Mouse (Mus musculus): Measurements from ENCODE around the gene Slc52a3.
A peak's percentile ranks its signal among the peaks of the same experiment; 100 is the strongest.

Gene Slc52a3

DNA sequence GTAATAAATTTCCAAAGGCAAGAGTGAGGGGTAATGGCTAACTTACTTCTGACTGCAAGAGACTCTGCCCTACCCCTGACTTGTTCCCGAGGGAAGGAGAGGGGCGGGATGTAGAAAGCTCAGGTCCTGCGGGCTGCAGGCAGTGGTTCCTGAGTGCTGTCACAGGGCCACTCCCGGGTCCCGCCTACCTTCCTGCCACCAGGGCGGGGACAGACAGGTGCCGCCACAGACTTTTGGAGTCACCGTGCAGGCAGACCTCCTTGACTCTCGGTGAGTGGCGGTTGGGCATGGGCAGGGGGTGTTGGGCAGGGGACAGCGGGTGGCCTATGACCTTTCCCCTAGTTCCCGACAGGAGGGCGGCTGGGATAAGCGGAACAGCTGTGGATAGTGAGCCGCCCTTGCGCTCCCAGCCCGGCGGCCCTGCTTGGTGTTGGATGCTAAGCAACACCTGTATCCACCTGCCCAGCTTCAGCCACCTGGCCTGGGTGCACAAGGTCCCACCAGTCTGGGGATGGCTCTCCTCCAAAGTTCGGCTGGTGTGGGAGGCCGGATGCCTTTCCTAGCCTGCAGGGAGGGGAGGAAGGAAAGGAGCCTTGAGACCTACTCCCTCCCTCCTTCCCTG is 3.5 kb downstream of the Slc52a3 start:
- DNase-seq: no peak

DNA sequence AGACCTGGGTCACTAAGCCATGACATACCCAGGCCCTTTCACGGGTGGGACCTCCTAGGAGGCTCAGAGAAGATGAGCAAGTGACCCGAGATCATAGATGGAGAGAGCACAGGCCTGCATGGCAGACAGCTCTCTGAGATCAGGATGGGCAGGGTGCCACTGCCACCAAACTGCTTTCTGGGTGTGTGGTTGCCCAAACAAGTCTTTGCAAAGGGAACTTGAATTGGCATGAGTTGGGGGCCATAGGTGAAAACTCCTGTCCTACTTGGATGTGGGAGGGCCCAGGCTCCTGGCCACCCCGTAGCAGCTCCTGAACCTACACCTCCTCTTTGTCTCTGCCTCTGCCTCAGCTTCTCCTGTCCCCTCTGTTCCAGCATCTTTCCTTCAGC is 4.0 kb downstream of the Slc52a3 start:
- DNase-seq: no peak

DNA sequence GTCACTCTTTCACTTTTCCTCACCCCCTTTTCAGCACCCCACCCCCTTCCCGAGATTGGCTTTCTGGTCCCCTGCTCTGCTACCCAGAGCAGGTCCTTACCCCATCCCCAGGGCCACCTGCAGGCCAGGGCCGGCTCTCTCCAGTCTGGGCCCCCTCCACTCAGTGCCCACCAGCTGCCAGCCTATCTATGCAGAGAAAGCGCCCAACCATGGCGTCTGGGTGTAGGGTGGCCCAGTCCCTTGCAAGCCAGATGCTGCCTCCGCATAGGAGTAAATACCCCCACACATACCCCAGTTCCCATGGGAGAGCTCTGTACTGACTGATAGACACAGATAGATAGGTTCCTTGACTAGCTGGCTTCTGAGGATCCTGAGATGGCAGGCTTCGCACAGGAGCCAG is 4.4 kb downstream of the Slc52a3 start:
- no peak for DNase-seq

DNA sequence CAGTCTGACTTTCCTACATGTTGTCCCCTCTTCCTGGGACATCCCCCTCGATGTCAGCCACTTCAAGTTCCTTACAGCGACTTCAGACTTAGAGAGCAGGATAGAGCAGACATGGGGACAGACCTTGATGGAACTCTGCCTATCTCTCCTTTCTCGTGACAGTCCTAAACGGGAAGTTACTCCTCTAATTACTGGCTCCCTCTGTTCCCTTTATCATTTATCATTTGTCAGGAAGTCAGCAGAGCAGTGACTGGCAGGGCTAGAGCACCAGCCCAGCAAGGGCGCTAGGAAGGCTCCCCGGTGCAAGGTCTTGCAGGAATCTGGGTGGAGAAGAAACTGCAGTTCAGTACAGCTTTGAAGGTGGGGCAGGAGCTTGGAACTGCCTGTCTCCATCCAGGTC is 6.2 kb downstream of the Slc52a3 start:
- no peak for DNase-seq

DNA sequence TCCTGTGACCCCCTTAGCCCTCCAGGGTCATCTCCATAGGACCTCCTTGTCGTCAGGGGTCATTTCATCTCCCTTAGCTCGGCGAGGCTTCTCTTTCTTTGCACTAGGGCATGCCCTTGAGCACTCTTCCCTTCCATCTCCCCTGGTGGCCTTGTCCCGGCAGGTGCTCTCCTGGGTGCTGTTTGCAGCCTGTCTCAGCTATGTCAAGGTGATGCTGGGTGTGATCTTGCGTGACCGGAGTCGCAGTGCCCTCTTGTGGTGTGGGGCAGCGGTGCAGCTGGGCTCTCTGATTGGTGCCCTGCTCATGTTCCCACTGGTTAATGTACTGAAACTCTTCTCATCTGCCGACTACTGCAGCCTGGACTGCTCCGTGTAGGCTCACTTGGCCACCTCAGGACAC is 11.5 kb downstream of the Slc52a3 start:
- peak in 1 of 2 experiments; percentile 33 for DNase-seq

DNA sequence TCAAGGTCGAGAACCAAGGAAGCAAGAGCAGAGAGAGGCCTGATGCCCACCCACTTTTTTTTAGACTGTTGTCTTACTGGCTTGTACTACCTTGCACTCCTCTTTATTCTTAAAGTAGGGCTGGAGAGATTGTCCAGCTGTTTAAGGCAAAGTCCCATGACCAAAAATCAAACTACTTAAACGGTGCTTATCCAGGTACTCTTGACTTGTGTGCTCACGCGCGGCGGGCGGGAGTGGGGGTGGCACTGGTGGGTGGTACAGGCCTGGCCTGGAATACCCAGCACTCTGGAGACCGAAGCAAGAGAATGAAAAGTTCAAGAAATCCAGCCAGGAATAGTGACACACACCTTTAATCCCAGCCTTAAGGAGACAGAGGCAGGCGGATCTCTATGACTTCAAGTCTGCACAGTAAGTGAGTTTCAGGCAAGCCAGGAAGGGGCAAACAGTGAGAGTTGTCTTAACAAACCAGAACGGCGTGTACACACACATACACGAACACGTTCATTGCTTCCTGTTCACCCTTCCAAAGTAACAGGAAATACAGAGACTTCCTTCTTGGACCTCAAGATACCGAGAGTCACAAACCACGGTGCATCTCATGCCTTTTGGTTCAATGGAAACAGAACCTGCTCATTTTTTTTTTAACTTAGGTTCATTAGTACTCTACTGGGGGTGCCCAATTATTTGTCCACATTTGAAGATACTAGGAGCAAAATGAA is 12.9 kb downstream of the Slc52a3 start:
- no peak for DNase-seq

DNA sequence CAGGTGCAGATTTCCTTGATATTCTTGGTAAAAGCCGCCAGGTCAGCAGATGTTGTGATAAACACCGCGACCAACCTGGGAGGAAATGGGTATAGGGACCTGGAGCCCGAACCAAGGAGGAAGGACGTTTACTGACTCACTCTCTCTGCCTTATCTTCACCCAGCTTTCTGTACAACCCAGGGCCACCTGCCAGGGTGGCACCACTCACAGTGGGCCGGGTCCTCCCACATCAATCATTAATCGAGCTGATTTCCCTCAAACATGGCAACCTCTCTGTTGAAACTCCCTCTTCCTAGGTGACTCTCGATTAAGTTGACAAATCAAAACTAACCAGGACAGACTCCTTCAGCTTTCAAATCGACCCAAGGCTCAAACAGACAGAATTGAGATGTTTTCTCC is 13.9 kb downstream of the Slc52a3 start:
- DNase-seq: no peak

DNA sequence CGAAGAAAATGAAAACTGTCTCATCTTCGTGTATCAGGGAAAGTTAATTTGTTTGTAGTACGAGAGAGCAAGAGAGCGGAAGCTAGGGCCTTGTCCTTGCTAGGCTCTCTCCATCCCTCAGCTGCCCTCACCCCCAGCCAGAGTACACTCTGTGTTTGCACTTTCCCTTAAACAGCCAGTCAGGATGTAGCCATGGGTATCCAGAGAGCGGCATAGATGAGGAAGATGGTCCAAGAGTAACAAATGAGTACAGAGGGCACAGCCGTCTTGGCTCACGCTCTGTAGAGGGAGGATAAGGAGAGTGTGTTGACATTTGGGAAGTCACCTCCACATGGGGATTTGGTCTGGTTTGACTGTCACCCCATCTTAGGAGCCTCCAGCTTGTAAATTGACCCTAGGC is 14.3 kb downstream of the Slc52a3 start:
- DNase-seq: no peak

DNA sequence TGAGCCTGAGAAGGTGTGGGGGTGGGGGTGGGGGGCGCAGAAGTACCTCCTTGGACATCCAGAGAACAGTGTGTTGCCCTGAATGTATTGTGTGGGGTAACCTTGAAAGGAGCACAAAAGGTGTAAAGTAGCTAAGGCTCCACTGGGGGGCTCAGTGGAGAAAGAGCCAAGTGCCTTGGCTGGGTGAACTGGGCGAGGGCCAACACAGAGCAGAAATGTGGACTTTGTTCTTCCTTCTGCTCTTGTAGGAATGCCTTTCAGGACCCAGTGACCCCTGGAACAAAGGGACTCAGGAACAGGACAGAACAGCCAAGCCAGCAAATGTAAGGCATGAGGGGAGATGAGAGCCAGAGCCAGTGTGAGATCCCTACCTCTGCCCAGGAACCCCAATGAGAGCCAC is 15.4 kb downstream of the Slc52a3 start:
- no peak for DNase-seq

DNA sequence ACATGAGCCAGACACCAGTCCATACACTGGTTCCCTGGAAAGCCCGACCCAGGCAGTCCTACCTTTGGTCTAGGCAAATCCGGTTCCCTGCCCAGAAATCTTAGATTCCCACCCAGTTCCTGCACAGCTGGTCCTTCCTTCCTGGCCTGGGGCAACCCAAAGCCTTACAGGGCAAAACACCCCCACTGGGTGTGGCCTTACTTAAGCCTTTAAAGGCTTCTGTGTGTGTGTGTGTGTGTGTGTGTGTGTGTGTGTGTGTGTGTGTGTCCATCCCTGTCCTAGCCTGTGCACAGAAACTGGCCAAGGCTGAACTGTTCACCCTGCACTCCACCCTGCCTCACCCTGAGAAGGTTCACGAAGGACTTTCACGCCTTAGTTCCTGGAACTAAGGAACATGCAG is 15.9 kb downstream of the Slc52a3 start:
- DNase-seq: no peak

DNA sequence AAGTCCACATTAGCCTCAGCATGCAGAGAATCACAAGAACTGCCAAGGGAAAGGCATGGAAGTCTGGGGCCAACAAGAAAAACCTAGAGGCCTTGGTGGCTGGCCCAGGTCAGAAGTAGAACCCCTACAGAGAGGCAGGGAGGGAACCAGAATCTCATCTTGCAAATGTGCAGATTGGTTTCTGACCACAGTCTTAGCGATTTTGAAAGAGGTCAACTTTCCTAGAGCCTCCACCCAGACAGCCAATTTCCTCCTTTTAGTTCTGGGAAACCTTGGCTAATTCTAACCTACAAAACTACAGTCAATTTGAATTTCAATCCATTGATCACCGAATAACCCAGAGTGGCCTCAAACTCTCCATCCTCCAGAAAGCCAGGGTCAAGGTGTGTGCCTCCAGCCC is 16.4 kb downstream of the Slc52a3 start:
- DNase-seq: no peak

DNA sequence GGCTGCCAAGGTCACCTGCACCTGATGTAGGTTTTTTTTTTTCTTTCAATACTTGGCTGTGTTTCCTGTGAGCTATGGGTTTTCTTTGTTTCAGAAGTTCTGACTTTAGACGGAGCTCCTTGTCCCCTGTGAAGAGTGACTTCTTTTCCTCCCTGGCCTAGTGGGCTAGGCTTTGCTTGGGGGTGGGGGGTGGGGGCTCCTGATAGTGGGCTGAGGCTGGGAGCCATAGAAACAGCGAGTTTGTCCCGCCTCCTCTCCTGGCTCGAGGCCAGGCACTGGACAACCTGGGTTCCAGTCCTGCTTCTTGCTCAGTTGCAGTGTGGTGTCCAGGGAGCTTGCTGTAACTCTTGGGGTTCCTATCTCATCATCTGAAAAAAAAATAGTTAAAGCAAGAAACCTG is 19.7 kb downstream of the Slc52a3 start:
- DNase-seq: no peak

DNA sequence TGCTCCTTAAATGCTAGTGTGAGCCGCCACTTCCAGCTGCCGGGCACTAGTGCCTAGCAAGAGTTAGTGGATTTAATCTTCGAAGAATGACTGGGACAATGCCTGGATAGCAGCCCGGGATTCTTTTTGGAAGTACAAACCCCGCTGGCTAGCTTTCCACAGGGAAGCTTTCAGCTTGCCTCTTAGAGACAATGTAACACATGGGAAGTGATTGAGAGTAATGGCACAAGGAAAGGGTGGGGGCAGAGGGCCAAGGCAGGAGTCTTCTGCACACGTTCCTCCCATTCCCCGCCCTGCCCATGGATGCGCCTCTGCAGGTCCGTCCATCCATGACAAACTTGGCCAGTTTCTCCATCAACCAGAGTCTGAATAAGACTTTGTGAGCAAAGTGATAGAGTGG is 20.4 kb downstream of the Slc52a3 start:
- no peak for DNase-seq

DNA sequence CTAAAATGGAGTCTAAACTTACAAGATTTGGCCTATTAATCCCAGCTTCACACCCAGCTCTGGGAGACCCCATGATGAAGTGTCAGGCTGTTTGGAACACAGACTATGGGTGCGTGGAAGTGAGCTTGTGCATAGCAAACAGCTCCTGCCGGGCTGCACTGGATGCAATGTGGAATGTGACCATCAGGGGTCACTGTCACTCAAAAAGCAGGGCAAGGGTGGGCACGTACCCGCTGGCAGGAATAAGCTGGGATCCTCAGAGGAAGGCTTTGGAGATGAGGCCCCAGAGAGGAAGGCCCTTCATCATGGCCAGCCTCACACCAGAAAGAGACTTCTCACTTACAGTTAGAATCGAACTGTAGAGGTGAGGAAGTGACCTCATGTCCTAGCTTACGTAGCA is 23.9 kb downstream of the Slc52a3 start:
- DNase-seq: peak; percentile 25 to 42

DNA sequence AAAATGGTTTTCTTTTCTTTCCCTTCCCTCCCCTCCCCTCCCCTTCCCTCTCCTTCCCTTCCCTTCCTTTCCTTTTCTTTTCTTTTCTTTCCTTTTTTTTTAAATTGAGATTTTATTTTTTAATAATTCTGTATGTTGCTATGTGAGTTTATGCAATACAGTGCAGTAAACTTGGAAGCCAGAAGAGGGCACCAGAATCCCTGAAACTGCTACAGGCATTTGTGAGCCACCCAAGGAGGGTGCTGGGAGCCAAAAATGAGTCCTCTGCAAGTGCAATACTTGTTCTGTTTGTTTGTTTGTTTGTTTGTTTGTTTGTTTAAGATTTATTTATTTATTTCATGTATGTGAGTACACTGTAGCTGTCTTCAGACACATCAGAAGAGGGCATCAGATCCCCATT is 25.7 kb downstream of the Slc52a3 start:
- DNase-seq: no peak

DNA sequence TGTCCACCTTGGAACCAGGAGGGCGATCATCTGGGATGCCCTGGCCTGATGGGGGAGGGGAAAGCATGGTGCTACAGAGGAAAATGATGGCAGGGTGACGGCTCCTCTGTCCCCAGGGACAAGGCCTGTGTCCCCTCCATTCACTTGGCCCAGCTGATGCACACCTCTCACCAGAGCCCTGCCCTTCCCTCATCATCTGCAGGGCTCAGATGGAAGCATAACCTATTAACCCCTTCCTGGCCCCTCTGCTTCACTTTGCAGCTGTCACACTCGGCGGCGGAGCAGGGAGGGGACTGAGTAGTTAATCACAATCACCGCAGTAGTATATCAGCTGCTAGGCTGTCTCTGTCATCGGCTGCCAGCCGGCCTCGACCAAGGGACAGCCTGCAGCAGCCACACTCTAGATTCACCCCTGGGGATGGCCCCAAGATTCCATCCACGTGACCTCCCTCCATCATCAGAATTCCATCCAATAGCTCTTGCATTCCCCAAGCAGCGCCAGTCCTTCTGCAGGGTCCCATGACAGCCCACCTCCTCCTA is 28.6 kb downstream of the Slc52a3 start:
- no peak for DNase-seq

DNA sequence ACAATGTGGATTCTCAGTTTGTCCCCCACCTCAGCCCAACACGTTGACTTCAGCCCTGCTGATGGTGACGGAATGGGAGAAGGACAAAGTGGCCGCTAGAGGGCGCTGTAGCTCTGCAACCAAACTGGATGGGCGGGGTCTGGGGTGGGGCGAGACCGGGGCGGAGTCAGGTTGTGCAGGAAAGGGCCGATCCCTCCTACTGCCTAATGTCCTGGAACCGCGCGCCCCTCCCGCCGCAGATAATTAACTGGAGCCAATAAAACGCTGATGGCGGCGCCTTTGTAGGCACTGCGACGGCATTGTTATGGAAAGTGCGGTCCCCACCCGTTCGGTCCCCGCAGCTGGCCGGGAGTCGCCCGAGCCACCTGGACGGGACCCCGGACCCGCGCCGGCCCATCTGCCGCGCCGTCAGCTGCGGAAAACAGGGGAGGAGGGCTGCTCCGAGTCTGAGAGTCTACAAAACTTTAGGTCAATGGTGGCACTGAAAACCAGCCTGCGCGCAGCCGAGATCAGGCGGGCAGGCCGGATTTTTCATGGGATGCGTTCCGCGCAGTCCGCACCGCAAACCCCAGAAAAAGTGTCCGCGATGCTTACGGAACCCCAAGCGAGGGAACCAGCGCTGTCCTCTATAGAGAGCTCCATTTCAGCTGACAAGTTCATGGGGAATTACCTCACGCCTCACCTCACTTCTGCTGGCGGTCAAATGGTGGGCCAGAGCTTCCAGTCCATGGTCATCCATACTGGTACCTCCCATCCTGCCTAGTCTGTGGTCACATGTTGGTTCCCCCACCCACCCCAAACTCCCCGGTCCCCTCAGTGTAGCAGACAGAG is 33.2 kb downstream of the Slc52a3 start:
- peak; percentile 86 to 93 for DNase-seq

DNA sequence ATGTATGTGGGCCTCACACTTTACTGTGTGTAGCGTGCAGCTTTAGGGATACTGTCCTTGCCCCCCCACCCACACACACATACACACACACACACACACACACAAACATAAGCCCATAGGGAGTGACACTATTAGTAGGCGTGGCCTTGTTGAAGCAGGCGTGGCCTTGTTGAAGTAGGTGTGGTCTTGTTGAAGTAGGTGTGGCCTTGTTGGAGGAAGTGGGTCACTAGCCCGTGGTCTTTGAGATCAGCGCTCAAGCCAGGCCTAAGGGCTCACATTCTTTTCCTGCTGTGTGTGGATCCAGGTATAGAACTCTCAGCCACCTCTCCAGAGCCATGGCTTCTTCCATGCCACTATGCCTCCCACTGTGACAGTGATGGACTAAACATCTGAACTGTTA is 34.7 kb downstream of the Slc52a3 start:
- DNase-seq: no peak

DNA sequence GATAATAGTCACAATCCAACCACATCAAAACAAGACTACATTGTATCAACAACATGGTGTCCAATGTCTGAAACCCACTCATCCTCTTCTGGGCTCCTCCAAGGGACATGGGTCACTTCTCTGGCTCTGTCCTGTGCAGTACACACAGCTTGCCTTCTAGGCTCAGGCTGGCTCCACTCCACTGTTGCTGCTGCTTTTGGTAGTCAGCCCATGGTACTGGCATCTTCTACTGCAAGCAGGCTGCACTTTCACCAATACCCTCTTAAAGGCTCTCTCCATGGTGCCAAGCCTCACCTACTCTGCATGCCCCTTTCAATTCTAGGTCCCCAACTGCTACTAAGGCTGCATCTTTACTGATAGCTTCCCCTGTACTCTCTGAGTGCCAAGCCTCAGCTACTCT is 43.8 kb downstream of the Slc52a3 start:
- no peak for DNase-seq

DNA sequence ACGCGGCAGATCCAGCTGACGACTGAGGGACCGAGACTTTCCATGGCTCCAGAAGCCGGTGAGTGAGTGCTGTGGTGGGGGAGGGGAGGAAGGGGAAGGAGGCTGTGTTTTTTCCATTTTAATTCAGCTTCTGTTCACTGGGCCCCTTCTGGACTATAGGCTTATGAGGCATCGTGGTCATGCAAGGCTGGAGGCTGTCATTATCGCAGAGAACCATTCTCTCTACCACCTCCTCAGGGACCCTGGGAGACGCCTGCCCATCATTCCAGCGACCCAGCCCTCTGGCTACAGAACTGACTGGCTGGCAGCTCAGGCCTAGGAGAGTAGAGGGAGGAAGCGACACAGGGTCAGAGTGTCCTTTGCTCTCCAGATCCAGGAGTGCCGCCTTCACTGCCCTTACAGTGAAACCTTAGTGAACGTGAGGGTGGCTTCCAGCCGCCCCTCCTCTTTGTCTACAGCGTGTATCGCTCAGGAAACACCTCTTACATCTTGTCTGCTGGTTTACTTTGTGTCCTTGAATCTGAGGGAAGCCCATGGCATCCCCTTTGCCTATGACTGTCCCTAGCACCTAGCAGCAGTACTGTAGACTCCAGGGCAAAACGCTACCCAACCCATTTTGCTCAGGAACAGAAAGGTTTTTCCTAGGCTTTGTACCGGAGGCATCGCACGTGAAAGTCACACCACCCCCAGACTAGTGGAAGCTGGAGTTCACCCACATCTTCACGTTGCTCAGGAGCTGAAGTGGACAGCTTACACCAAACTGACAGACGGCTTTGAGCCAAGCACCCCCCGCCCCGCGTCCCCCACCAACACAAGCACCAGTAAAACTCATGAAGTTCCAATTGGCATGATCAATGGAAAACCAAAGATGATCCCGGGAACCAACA is 51.0 kb downstream of the Slc52a3 start:
- no peak for DNase-seq

DNA sequence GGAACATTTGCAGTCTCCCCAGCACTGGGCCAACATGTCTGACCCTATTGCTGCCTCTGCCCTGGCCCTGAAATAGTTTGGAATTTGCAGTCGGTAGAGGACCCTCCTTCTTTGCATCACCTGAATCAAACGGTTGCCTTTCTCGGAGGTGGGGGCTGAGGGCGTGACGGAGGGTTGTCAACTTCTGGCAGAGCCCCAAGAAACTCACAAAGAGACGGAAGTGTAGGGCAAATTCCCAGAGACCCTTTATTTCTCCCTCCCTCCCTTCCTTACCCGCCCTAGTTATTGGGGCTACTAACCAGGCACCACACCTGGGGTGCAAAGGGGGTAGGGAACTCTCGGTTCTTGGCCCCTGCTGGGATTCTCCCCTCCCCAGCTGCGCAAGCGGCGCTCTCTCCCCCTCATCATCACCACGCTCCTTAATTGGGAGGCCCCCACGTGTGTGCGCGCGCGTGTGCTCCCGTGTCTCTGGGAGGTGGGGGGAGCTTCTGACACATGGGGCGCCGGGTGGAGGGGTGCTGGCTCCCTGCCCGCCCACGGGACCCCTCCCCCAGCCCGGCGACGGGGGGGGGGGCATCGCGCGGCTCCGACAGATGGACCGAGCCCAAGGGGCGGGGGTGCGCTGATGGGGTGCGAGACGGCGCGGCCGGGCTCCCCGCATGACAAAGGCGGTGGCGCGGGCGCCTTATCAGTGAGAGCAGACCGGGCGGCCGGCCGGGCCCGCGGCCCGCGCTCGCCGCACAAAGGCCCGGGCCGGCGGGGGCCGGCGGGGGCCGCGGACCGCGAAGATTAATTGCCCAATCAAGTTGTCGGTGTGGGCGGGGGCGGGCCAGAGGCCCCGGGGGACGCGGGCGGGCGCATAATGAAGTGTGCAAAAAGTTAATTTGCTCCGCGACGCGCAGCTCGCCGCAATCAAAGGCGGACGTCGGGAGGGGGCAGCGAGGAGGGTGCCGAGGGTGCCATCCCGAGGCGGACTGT is 52.0 kb downstream of the Slc52a3 start:
- peak in 1 of 2 experiments; percentile 28 for DNase-seq
